9 mouse cellular contexts compared by ENCODE assay signal in genomic region chr14:13266331-13266730, GRCm38 (mm10). TPM values are rescaled to one million over a fixed set of nuclear protein-coding genes. Genes with fewer than 3 reads are reported as not detected.
"Had no signal": no experiment of that assay in that cellular context is flagged by ENCODE, and none has a peak within 500 bp of the region (broad histone marks: within the 10 kb centered on the region; RNA-seq: fewer than 3 reads in every experiment).

No protein-coding gene starts in this region.

- DNase-seq: kidney, postnatal 25 days; liver; liver, embryonic 13.5 days; liver, postnatal 0 days; lung, postnatal 14 days; right cerebral cortex, postnatal 14 days; thymus, adult 2 months; thymus, postnatal 25 days had no signal

RNA-seq across cellular contexts. Expression of gene Synpr, which starts 18.2 kb away (rescaled TPM):
- total RNA-seq: megakaryocyte-erythroid progenitor cell, adult 5-6 weeks had no signal
